In the genomic region with DNA sequence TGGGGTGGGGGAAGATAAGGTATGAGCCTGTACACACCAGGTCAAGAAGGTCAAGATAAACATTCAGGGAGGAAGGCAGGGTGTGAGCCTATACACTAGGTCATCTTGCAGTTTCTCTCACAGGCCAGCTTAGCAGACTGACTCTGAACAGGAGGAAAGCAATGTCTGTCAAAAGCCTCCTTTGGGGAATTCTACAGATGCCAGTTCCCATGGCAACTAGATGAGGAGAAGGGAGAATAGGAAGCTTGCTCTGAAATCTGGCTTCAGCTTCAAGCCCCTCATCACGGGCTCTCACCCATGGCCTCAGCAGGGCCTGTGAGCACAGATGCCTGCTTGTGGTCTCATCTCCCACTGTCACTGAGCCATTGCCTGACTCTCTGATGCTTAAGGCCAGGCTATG, we compare ENCODE assay signal across 10 mouse cellular contexts.
DNase-seq lines count a peak whose midpoint lies in the region; ATAC-seq lines count a peak whose summit lies in the region.
"Had no signal": no experiment of that assay in that cellular context is flagged by ENCODE, and none has a peak within 500 bp of the region (broad histone marks: within the 10 kb centered on the region; RNA-seq: fewer than 3 reads in every experiment).

No protein-coding gene starts in this region.

- WGBS in midbrain, embryonic 10.5 days: 27% methylated on average over 1 of the region's 1 CpGs
- 53% methylated on average over 1 of the region's 1 CpGs for WGBS in stomach, embryonic 15.5 days

- ATAC-seq in stomach, embryonic 15.5 days (ENCODE audit: insufficient read depth, low FRiP score, low read depth): peak; percentile 47; the same call in 1 of the 2 replicates

- no peaks in the 10 kb centered on the region for H3K9me3 ChIP-seq in midbrain, embryonic 10.5 days (replicated peaks)
- H3K9me3 ChIP-seq in stomach, embryonic 15.5 days: no peaks in the 10 kb centered on the region

- no peaks in the 10 kb centered on the region for H3K36me3 ChIP-seq in midbrain, embryonic 10.5 days
- no peaks in the 10 kb centered on the region for H3K36me3 ChIP-seq in stomach, embryonic 15.5 days

- peak overlapping the region; percentile 80 for H3K27ac ChIP-seq in midbrain, embryonic 10.5 days (replicated peaks)
- H3K27ac ChIP-seq in stomach, embryonic 15.5 days: no peak overlapping the region

- H3K27me3 ChIP-seq in midbrain, embryonic 10.5 days (ENCODE audit: low read depth, poor library complexity, severe bottlenecking): no peaks in the 10 kb centered on the region
- no peaks in the 10 kb centered on the region for H3K27me3 ChIP-seq in stomach, embryonic 15.5 days (replicated peaks)

- peaks cover 34% of the 10 kb centered on the region for H3K4me1 ChIP-seq in midbrain, embryonic 10.5 days
- no peaks in the 10 kb centered on the region for H3K4me1 ChIP-seq in stomach, embryonic 15.5 days

- peak; percentile 18 for DNase-seq in embryo, embryonic 10 days (ENCODE audit: low spot score)
- no peak for DNase-seq in embryo, embryonic 9.5 days (ENCODE audit: extremely low spot score)
- DNase-seq in right cerebral cortex, postnatal 14 days: peak; percentile 13
- no peak for DNase-seq in right cerebral cortex, postnatal 36 days (ENCODE audit: low spot score in 2 of 2)
- DNase-seq in midbrain, embryonic 10.5 days (ENCODE audit: low spot score): no peak
- DNase-seq in gastrocnemius, postnatal 25 days: no peak
- DNase-seq in testis, postnatal 10 days (ENCODE audit: low spot score): no peak
- DNase-seq: kidney, postnatal 4 days; thymus, adult 18-20 months had no signal

- no peak overlapping the region for H3K4me2 ChIP-seq in stomach, embryonic 15.5 days

- no peak overlapping the region for H3K4me3 ChIP-seq in midbrain, embryonic 10.5 days
- H3K4me3 ChIP-seq in stomach, embryonic 15.5 days (replicated peaks): no peak overlapping the region

- H3K9ac ChIP-seq in stomach, embryonic 15.5 days: no peak overlapping the region

Comparison
In these comparisons a context has a peak if more than half of its experiments do, and no peak if none do; other contexts are left out.
1. DNase-seq: peak in embryo, embryonic 10 days (single experiment) and right cerebral cortex, postnatal 14 days (single experiment); none in embryo, embryonic 9.5 days (single experiment), right cerebral cortex, postnatal 36 days (0 of 2), midbrain, embryonic 10.5 days (single experiment), gastrocnemius, postnatal 25 days (single experiment) and testis, postnatal 10 days (single experiment).